Mouse (Mus musculus) liver, embryonic 12.5 days (tissue): ENCODE data around the gene Dgat2. TPM values are rescaled to one million over a fixed set of nuclear protein-coding genes. Genes with fewer than 3 reads are reported as not detected.

ENCODE experiments used
- ATAC-seq: fragments of 200-750 bp; cut with Nextera tagmentation; 2 replicates; pipeline ENCODE4 v1.8.0; 2017; ENCODE audit warnings: moderate number of reproducible peaks, mild to moderate bottlenecking, moderate library complexity
- H3K27ac ChIP-seq: fragments of 300-500 bp; sonication (generic); 2 replicates; pipeline ENCODE4 v1.5.1; 2016; ENCODE audit warnings: mild to moderate bottlenecking
- H3K27me3 ChIP-seq: fragments of 300-500 bp; sonication (generic); replicated peaks from 2 replicates; pipeline ENCODE4 v1.6.1; 2016; ENCODE audit warnings: mild to moderate bottlenecking, moderate library complexity
- H3K36me3 ChIP-seq: fragments of 300-500 bp; sonication (generic); 2 replicates; pipeline ENCODE4 v1.6.1; 2016; ENCODE audit warnings: mild to moderate bottlenecking, moderate library complexity
- H3K4me1 ChIP-seq: fragments of 300-500 bp; sonication (generic); 2 replicates; pipeline ENCODE4 v1.6.1; 2016
- H3K4me2 ChIP-seq: fragments of 300-500 bp; sonication (generic); 2 replicates; pipeline ENCODE4 v1.6.1; 2016; ENCODE audit warnings: mild to moderate bottlenecking, moderate library complexity
- H3K4me3 ChIP-seq: fragments of 300-500 bp; sonication (generic); 2 replicates; pipeline ENCODE4 v1.5.1; 2016; ENCODE audit warnings: mild to moderate bottlenecking, moderate library complexity
- H3K9ac ChIP-seq: fragments of 300-500 bp; sonication (generic); 2 replicates; pipeline ENCODE4 v1.6.1; 2016; ENCODE audit warnings: mild to moderate bottlenecking, moderate library complexity
- H3K9me3 ChIP-seq: fragments of 300-500 bp; sonication (generic); replicated peaks from 2 replicates; pipeline ENCODE4 v1.6.1; 2016; ENCODE audit warnings: mild to moderate bottlenecking, moderate library complexity
- WGBS: fragments of 180-500 bp; shearing (Covaris S2); methylation state at CpG from one replicate; pipeline ENCODE4 v1.1.7; 2016; ENCODE audit not compliant: insufficient replicate concordance; 5-methylcytosine and 5-hydroxymethylcytosine counted together
- polyA plus RNA-seq: library from polyadenylated mRNA; unstranded; fragments of >200 nt; fragmentation: Nextera tagmentation; extraction: Ambion mirVana; gene quantifications from 2 replicates; pipeline ENCODE4 v1.2.1, GENCODE M21; 2016

The Dgat2 gene
- polyA plus RNA-seq = 57.5 and 59.3 TPM in 2 replicates

DNA sequence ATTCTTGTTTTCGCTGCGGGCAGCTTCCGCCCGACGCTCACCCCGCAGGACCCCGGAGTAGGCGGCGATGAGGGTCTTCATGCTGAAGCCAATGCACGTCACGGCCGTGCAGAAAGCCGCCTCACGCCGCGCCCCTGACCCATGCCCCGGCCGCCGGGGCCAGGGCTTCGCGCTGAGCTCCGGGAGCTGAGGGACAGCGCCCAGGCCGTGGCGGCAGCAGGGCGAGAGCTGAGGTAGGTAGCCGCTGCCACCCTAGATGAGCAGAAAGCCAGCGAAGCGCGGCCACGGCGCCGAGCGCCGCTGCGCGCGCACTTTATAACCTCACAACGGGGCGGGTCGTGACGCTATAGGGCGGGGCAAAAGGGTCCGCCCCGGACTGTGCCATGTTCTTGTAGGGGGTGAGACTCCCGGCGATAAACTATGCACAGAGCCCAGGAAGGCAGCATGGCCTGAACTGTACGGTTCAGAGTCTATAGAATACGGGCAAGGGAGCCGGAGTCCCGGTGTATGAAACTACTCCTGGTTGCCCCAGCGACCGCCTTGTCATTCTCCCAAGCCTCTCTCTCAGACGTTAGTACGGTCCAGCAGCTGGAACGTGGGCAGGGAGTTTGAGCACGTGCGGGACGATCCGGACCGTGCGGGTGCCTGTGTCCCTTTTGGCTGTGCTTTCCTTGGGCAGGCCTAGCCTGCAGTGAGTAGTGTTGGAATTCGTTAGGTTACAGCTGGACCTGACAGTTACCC is at the start of gene Dgat2:
TSS of gene Dgat2 (minus strand) at position 288 of the 741 bp plus-strand sequence.
- Histone ChIP-seq H3K27me3 (peaks cover 56% of the 10 kb centered on the region), H3K4me3 (peak within 1 kb of the TSS; percentile 65), H3K27ac (peak within 1 kb of the TSS; percentile 64; the same call in 1 of the 2 replicates), H3K9me3 (no peaks in the 10 kb centered on the region), H3K36me3 (no peaks in the 10 kb centered on the region), H3K4me2 (peak within 1 kb of the TSS; percentile 96), H3K9ac (peak within 1 kb of the TSS; percentile 71), H3K4me1 (peaks cover 37% of the 10 kb centered on the region)
- peak; percentile 86 for ATAC-seq
- whole genome bisulfite sequencing = under 1% methylated on average over 63 of the region's 63 CpGs

- Histone ChIP-seq H3K4me3 (no peak overlapping the region), H3K4me1 (peaks cover 23% of the 10 kb centered on the region), H3K27ac (0 out of 2 replicates have a peak overlapping the region, but pooled peaks have one; percentile 37), H3K4me2 (no peak overlapping the region), H3K27me3 (no peaks in the 10 kb centered on the region), H3K9me3 (no peaks in the 10 kb centered on the region), H3K9ac (no peak overlapping the region), H3K36me3 (0 out of 2 replicates have a peak, but pooled peaks cover 5% of the 10 kb centered on the region)
- WGBS = 45% methylated on average over 7 of the region's 7 CpGs
- ATAC-seq = no peak
Observed at GRCm38 (mm10) chr7:99230061-99230747, 47.7 kb upstream of the Dgat2 start.

- WGBS = 6% methylated on average over 2 of the region's 2 CpGs
- Histone ChIP-seq H3K27me3 (no peaks in the 10 kb centered on the region), H3K9ac (no peak overlapping the region), H3K9me3 (no peaks in the 10 kb centered on the region), H3K36me3 (0 out of 2 replicates have a peak, but pooled peaks cover 5% of the 10 kb centered on the region), H3K4me3 (no peak overlapping the region), H3K27ac (peak overlapping the region; percentile 26; the same call in 1 of the 2 replicates), H3K4me2 (no peak overlapping the region), H3K4me1 (peaks cover 24% of the 10 kb centered on the region)
- no peak for ATAC-seq
Observed at GRCm38 (mm10) chr7:99229411-99229810, 46.9 kb upstream of the Dgat2 start.

DNA sequence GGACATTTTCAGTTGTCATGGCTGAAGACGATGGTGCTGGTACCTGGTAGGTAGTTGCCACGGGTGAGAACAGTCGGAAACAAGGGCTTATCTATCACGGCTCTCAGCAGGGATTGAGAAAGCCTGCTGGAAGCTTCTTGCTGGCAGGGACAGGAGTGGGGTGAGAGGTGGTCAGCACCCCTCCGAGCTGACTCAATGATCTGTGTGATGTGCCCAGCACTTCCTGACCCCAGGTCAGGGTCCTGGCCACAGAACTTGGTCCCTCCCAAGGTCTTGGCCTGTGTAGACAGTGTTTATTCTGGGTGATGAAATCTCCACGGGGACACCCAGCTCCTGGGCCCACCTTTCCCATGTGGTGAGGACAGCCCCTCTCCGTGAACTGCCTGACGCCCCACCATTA is 46.3 kb upstream of the Dgat2 start:
- 56% methylated on average over 8 of the region's 8 CpGs for WGBS
- ATAC-seq = peak; percentile 38

GRCm38 (mm10) chr7:99227267-99227666 is 44.7 kb upstream of the Dgat2 start:
- Histone ChIP-seq H3K4me1 (peaks cover 24% of the 10 kb centered on the region), H3K27ac (no peak overlapping the region), H3K27me3 (no peaks in the 10 kb centered on the region), H3K36me3 (0 out of 2 replicates have a peak, but pooled peaks cover 11% of the 10 kb centered on the region), H3K9me3 (no peaks in the 10 kb centered on the region), H3K9ac (no peak overlapping the region), H3K4me3 (no peak overlapping the region), H3K4me2 (no peak overlapping the region)
- no peak for ATAC-seq
- 78% methylated on average over 4 of the region's 4 CpGs for WGBS

More for the DNA sequence above, 46.3 kb upstream of the Dgat2 start:
- Histone ChIP-seq H3K27ac (peak overlapping the region; percentile 26; the same call in 1 of the 2 replicates), H3K4me2 (no peak overlapping the region), H3K27me3 (no peaks in the 10 kb centered on the region), H3K36me3 (0 out of 2 replicates have a peak, but pooled peaks cover 5% of the 10 kb centered on the region), H3K9me3 (no peaks in the 10 kb centered on the region), H3K4me1 (peaks cover 24% of the 10 kb centered on the region), H3K4me3 (no peak overlapping the region), H3K9ac (no peak overlapping the region)

DNA sequence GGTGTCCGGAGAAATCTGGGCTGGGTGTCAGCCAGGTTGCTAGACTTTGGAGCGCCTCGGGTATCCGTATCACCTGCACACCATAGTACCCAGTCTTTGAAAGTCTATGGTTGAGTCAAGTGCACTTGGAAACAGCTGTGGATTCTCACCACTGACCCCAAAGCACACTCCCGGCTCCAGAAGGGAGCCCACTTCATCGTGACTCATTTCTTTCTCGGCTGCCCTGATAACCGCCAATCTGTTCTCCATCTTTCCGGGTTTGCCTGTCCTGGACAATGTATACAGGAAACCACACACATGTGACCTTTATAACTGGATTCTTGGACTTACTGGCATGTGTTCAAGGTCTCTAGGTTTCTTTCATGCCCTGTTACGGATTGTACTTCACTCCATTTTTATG is 44.1 kb upstream of the Dgat2 start:
- H3K4me3 ChIP-seq = no peak overlapping the region
- WGBS = 76% methylated on average over 10 of the region's 10 CpGs

DNA sequence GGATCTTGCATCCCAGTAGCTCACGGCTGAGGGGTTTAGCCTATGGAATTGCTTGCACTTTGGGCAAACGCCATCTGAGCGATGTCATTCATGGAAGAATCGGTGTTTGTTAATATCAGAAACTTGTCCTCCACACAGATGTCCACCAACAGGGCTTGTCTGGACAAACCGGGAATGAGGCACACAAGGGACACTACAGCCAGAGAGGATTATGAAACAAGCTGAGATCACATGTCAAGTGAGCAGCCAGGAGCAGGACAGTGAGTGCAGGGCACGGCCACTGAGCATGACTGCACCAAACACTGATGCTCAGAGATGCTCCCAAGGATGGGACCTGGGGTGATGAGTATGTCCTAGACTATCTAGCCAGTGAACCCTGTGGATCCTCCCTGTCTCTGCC is 42.9 kb upstream of the Dgat2 start:
- H3K4me2 ChIP-seq = no peak overlapping the region

More for the DNA sequence above, 44.1 kb upstream of the Dgat2 start:
- no peak overlapping the region for H3K4me2 ChIP-seq
- H3K4me1 ChIP-seq = peaks cover 24% of the 10 kb centered on the region
- no peak overlapping the region for H3K27ac ChIP-seq
- 0 out of 2 replicates have a peak, but pooled peaks cover 8% of the 10 kb centered on the region for H3K36me3 ChIP-seq
- H3K9ac ChIP-seq = no peak overlapping the region
- no peaks in the 10 kb centered on the region for H3K27me3 ChIP-seq
- no peak for ATAC-seq
- no peaks in the 10 kb centered on the region for H3K9me3 ChIP-seq

DNA sequence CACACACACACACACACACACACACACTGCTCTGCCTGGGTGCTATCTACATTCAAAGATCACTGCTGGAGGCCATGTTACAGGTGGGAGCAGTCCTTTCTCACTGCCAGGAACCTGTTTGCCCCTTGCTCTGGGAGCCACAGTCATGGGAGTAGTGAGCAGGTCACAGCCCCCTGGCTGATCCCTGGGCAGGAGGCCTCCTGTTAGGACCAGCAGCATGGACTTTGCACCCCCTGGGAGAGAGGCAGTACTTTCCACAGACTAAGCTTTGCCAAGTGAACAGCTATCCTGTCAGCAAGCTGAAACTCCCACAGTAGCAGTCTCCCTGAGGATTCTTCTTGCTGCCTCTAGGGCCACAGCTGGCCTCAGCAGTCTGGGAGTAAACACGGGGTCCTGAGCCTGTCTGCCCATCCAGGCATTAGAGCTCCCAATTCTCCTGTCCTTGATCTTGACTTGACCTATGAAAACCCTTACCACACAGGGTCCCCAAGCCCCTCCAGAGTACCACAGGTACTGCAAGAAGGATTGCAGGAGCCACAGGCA is 42.2 kb upstream of the Dgat2 start:
- WGBS = 43% methylated on average over 1 of the region's 1 CpGs
- peak; percentile 68 for ATAC-seq
- Histone ChIP-seq H3K27me3 (0 out of 2 replicates have a peak, but pooled peaks cover 3% of the 10 kb centered on the region), H3K4me2 (no peak overlapping the region), H3K36me3 (0 out of 2 replicates have a peak, but pooled peaks cover 8% of the 10 kb centered on the region), H3K4me3 (no peak overlapping the region), H3K9ac (no peak overlapping the region), H3K9me3 (no peaks in the 10 kb centered on the region), H3K27ac (peak overlapping the region; percentile 23), H3K4me1 (peaks cover 24% of the 10 kb centered on the region)

More for the DNA sequence above, 42.9 kb upstream of the Dgat2 start:
- Histone ChIP-seq H3K9ac (no peak overlapping the region), H3K4me3 (no peak overlapping the region), H3K27ac (no peak overlapping the region), H3K9me3 (no peaks in the 10 kb centered on the region), H3K27me3 (0 out of 2 replicates have a peak, but pooled peaks cover 3% of the 10 kb centered on the region), H3K36me3 (0 out of 2 replicates have a peak, but pooled peaks cover 8% of the 10 kb centered on the region), H3K4me1 (peaks cover 24% of the 10 kb centered on the region)
- ATAC-seq = no peak
- WGBS = 64% methylated on average over 6 of the region's 6 CpGs

DNA sequence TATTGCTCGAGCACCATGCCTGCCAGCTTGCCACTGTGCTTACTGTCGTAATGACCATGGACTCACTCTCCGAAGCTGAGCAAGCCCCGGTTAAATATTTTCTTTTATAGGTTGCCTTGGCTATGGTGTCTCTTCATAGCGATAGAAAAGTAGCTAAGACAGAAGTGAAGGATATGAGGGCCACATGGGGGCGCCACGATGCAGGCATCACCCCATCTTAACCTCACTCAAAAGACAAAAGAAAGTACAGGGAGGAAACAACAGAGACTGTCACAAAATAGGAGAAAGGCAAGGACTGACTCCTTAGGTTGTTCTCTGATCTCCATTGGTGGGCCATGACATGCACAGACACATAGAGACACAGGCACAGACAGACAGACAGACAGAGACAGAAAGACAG is 41.7 kb upstream of the Dgat2 start:
- no peak for ATAC-seq
- Histone ChIP-seq H3K36me3 (peaks cover 13% of the 10 kb centered on the region; the same call in 1 of the 2 replicates), H3K4me1 (peaks cover 24% of the 10 kb centered on the region), H3K4me2 (no peak overlapping the region), H3K27me3 (peaks cover 3% of the 10 kb centered on the region; the same call in 1 of the 2 replicates), H3K27ac (peak overlapping the region; percentile 23), H3K9ac (no peak overlapping the region), H3K9me3 (no peaks in the 10 kb centered on the region), H3K4me3 (no peak overlapping the region)
- 54% methylated on average over 7 of the region's 7 CpGs for WGBS

DNA sequence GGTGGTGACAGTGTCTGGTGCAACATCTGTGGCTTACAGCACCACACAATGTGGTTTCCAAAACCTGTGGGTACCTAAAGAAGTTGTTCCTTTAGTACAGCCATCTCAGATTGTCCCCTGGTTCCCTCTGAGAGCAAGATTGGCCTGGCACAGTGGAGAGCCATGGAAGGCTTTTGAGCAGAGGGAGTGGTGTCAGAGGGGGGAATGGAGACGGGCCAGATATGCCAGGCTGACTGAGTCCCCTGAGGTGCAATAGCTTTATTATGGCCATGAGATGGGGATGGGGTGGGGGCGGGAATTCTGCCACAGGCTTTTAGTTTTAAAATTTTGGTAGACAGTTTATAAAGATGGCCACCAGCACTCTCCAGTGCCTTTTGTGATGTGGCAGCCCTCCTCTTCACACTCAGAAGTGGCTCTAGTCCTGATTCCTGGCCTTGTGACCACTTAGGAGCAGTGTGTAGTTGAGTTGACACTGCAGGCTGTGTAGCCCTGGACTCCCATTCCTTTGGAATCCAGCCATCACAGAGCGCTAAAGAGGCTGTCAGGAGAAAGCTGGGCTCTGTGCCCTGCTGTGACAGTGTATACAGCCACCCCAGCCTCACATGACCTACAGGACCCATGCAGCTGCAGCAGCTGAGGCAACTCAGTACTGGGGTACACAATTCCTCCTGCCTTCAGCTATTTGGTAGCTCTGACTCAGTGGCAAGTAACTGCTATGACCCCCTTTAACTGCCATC is 35.0 kb upstream of the Dgat2 start:
- H3K4me1 ChIP-seq = peaks cover 26% of the 10 kb centered on the region
- no peak overlapping the region for H3K27ac ChIP-seq
- H3K4me2 ChIP-seq = no peak overlapping the region
- H3K9ac ChIP-seq = no peak overlapping the region
- no peak overlapping the region for H3K4me3 ChIP-seq
- H3K27me3 ChIP-seq = peaks cover 3% of the 10 kb centered on the region
- H3K36me3 ChIP-seq = peaks cover 10% of the 10 kb centered on the region; the same call in 1 of the 2 replicates
- ATAC-seq = no peak
- H3K9me3 ChIP-seq = no peaks in the 10 kb centered on the region
- WGBS = 61% methylated on average over 3 of the region's 3 CpGs

DNA sequence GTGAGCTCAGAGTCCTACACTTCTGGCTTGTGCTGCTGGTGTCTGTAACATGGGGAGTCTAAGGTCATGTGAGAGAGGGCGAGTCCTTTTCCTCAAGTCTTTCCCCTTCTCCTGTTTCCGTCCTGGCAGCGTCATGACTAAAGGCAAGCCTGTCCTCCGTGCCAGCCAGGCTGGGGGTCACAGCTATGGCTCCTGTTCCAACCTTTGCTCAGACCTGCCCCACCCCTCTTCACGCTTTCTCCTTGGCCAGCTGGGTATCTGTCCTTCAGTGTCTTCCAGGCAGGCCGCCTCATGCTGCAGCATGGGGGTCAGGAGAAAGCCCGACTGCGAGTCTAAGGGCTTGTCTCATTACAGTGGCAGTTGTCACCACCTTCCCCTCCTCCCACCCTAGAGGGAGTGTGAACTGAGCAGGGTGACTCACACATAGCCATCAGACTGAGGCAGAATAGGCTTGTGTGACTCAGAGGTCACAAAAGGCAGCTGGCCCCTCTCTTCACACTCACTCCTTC is 32.9 kb upstream of the Dgat2 start:
- WGBS = 49% methylated on average over 8 of the region's 8 CpGs
- Histone ChIP-seq H3K27me3 (peaks cover under 1% of the 10 kb centered on the region), H3K4me2 (no peak overlapping the region), H3K4me3 (no peak overlapping the region), H3K36me3 (peaks cover 8% of the 10 kb centered on the region; the same call in 1 of the 2 replicates), H3K9ac (no peak overlapping the region), H3K9me3 (no peaks in the 10 kb centered on the region), H3K4me1 (peaks cover 26% of the 10 kb centered on the region), H3K27ac (no peak overlapping the region)
- no peak for ATAC-seq
